Mouse (Mus musculus): ENCODE results near the gene Rln3.

Rln3 gene

DNA sequence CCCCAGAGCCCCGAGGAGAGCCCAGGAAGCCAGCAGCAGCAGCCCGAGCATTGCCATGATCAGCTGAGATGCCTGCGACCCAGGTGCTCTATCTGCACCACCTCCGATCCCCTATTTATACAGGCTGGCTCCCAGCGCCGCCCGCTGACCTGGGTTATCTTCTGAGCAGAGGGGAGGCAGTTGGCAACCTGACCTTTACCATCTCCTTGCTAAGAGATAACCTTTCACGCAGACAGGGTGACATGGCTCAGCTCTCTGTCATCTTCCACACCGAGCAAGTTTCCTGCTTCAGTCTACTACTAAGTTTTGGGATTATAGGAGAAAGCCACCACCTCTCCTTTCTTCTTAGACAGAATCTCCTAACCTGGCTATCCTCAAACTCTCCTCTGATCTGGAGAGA lies at the start of gene Rln3:
Gene Rln3, minus strand, starts transcription at position 101 of the 400 bp plus-strand sequence.
- DNase-seq (ENCODE audit: low spot score in 2 of 2) = no peak

DNA sequence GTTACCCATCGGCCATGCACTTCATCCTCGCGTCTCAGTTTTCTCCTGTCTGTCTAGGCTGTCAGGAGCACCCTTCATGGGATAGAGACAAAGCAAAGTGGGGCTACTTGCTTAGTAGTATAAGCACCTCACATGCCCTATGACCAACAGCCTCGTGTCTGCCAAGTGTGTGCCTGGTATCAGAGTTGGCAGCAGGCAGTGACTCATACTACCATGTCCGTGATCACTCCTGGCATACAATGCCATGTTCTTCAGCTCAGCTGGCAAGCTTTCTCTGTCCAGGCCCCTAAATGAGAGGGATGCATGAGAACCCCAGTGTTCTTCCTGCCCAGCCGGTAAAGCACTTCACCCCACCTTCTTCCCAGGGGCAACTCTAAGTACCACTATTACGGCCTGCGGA lies 45.8 kb upstream of the Rln3 start:
- DNase-seq (ENCODE audit: low spot score in 2 of 2) = no peak

DNA sequence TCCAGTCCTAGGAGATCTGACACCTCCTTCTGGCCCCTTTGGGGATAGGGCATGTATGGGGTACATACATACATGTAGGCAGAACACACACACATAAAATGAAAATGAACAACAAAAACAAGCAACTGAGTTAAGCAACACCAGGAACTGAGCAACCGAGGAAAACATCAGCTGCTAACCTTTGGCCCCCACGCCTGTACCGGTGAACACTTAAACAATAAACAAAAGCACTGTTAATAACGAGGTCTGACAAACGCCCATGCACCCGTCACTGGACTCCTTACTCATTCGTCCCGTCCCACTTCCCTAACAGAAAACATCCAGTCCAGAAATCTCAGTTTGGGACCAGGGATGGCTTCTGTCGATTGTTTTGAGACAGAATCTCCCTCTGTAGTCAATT lies 44.5 kb upstream of the Rln3 start:
- no peak for DNase-seq (ENCODE audit: low spot score in 2 of 2)

DNA sequence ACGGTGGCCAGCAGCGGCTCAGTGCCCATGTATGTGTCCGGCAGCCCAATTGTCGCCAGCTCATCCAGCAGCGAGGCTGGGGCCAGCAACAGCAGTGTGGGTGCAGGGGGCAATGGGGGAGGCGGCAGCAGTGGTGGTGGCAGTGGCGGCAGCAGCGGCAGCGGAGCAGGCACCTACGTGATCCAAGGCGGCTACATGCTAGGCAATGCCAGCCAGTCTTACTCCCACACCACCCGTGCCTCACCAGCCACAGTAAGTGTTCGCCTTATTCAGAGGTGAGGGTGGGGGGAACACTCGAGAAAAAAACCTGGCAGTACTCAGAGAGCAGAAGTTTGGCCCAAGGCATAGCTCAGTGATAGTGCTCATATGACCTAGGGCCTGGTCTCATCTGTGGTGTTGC lies 43.0 kb upstream of the Rln3 start:
- DNase-seq (ENCODE audit: low spot score in 2 of 2) = no peak

DNA sequence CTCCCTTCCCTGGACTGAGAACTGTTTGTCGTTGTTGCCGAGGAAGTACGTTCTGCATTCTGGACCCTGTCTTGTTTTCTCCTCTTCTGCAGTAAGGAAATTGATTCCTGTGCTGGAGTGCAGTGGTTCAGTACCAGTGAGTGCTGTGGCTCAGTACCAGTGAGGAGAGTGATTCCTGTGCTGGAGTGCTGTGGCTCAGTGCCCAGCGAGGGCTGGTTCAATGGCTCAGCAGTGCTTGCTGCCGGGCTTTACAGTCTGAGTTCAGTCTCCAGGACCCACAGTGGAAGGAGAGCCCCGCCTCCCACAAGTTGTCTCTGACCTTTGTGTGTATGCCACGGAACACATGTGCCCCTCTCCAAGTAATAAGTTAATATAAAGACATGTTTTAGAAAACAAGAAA lies 42.4 kb upstream of the Rln3 start:
- no peak for DNase-seq (ENCODE audit: low spot score in 2 of 2)

DNA sequence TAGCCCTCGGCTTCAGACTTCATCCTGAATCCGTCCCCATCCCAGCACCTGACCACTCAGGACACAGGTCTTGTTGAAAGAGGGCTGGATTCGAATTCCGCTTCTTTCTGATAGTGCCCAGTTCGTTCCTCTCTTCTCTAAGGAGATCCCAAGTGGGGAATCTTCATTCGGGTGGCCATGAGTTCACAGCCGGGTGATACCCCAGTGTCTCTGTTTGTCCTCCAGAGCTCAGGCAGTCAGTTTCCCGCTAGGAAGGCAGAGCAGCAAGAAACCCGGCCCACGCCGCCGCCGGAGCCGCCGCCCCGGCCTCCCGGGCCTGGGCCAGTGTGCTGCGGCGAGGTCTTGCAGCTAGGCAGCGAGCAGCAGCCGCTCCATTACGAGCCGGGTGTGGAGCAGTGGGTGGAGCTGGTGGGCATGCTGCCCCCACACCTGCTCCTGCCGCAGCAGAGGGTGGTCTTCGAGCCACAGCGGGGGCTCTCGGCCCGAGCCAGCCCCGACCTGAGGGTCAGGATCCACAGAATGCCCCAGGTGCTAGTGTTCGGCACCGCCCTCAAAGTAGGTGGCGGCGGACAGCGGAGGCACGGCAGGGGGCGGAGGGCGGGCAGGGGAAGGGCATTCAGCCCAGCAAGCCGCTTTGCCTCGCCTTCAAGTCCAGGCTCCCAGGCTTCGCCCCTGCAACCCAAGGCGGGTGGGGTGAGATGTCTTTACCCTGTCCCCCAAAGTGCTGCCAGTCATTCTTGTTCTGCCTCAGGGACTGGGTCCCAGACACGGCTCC lies 39.7 kb upstream of the Rln3 start:
- DNase-seq (ENCODE audit: low spot score in 2 of 2) = no peak

DNA sequence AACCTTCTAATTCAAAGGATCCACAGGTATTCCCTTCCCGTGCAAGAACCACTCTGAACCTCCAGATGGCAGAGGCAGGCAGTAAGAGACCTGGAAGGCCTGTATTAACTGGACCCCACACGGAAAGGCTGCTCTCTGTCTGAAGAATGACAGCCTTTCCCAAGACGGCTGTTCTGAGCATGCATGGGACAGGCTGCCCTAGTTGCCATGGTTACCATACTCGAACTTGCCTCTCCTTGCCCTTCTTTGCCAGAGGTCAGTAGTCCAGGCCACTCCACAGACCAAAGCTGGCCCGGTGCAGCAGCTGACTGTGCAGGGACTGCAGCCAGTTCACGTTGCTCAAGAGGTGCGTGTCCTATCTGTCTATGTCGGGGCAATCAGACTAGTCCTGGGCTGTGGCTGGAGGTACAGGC lies 39.0 kb upstream of the Rln3 start:
- DNase-seq (ENCODE audit: low spot score in 2 of 2) = peak in 1 of 2 experiments; percentile 50

DNA sequence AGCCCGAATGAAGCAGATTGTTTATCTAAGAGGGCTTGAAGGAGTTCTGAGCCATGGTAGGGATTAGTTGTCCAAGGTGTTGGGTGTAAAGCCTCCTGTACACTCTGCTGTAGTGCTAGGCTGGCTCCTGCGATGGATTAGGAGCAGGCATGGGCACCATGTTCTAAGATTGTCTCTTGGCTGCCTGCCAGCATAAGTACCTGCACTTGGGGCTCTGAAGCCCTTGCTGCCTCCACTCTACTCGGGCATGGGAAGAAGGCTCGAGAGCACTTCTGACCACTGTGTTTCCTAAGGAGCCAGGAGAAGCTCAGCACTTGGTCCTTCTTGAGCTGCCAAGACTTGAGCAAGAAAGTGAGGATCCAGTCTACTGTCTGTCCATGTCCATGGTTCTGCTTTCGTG lies 34.4 kb upstream of the Rln3 start:
- no peak for DNase-seq (ENCODE audit: low spot score in 2 of 2)

DNA sequence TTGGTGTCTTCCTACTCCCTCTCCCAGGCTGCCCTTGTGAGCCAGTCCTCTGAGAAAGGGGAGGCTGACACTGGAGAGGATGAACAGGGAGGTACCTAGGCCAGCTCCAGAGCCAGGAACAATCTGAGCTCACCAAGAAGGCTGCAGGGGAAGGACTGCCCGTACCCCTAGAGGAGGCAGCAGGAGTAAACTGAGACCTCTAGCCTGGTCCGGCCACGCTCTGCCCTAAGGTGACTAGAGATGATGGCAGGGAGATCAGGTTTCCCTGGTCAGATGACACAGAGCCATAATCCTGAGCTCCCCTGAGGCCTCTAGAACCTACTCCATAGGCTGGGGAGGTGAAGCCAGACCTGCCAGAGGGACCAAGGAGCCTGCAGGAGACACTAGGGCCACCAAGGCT lies 32.0 kb upstream of the Rln3 start:
- no peak for DNase-seq (ENCODE audit: low spot score in 2 of 2)

DNA sequence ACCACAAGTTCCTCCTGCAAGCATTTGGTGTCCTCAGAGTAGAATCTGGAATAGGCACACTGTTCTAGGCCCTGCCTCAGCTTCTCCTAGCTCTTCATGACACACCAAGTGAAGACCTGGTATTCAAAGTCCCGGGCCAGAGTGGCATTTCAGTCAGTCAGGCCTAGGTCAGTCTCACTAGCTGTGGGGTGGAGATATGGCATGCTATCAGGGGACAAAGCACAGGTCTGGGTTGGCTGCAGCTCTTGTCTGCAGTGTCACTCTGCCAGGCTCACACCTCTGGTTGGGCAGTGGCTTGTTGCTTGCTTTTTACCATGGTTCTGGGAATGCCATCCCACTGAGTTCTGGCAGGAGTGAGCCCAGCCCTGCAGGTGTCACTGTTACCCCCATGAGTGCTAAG lies 31.6 kb upstream of the Rln3 start:
- no peak for DNase-seq (ENCODE audit: low spot score in 2 of 2)

DNA sequence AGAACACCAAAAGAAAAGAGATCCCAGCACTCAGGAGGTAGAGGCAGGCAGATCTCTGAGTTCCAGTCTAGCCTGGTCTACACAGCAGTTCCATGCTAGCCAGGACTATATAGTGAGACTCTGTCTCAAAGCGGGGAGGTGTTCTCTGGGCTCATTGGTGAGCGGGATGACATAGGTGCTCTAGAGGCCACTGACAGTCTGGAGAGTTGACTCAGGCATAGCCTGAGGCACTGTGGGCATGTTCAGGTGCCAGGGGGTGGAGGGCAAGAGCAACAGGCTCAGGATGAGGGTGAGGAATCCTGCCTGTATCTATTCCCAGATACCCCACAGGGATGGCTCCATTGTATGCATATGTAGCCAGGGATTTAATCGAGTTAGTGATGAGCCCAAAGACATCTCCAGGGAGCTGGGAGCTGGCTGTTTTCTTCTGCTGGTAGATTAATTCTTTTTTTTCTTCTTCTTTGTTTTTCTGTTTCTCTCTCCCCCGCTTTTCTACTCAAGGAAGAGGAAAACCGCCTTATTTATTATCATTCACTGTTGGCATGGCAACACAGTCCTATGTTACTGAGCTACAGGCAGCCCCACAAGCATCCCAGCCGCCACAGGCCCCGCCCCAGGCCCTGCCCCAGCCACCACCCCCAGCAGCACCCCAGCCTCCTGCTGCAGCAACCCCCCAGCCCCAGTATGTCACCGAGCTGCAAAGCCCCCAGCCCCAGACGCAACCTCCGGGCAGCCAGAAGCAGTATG lies 28.6 kb upstream of the Rln3 start:
- DNase-seq (ENCODE audit: low spot score in 2 of 2) = no peak

DNA sequence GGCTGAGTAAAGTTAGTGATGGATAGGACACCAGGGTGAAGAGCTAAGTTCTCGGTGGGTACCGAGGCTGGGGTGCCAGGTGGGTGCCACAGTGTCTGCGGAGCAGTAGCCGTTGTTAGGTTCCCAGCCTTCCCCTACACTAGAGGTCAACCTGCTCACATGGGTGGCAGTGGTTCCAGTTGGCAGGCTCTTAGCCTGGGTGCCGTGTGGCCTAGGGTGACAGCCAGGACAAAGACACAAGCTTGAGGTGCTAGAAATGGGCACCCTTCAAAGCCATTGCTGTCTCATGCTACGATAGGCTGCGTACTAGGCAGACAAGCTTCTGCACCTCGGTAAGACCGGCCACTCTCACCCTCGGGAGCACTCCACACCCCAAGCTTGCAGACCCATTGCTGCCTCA lies 27.5 kb upstream of the Rln3 start:
- DNase-seq (ENCODE audit: low spot score in 2 of 2) = no peak

DNA sequence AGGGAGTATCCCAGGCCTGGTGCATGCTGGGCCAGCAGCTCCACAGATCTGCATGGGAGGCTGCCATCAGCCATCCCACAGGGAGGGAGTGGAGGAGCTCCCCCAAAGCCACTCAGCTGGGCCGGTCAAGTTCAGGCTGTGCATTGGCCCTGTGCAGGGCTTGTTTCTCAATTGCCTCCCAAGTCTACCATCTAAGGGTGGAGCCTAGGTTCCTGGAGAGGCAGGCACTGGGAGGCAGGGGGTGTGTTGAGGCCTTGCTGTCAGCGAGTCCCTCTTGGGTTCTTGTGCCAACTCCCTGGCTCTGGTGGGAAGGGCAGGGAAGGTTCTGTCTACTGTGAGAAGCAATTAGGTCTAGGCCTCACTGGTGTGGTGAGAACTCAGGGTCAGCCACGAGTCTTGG lies 27.1 kb upstream of the Rln3 start:
- peak in 1 of 2 experiments; percentile 28 for DNase-seq (ENCODE audit: low spot score in 2 of 2)

DNA sequence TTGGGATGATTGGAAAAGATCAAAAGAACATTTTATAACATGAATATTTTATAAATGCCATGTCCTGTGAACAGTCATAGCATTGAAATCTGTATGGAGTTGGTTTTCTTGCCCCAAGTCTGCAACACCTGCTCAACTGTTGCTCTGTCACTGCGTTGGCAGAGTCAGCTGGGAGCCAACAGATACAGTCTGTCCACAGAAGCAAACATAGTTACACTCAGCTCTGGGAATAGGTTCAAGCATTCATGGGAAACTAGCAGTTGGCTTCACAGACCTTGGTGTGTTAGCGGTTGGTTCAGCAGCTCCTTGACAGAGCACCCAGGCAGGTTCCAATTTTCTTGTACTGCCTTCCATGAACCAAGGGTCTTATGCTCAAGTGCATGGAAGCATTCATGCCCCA lies 25.9 kb upstream of the Rln3 start:
- no peak for DNase-seq (ENCODE audit: low spot score in 2 of 2)

DNA sequence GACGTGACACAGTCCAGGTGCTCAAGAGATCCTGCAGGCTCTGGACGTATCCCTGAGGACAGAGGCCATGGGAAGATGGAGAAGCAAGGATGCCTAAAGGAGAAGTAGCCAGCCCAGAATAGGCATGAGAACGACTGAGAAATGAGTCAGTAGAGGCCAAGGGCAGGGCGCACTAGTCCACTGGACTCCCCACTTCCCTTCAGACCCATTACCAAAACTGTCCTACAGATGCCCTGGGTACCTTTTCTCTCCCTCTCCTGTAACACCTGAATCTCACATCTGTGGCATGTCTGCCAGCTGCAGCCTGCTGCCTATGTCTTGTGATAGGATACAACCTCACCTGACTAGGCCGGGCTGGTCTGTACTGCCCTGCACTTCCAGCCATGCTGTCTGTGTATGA lies 25.4 kb upstream of the Rln3 start:
- no peak for DNase-seq (ENCODE audit: low spot score in 2 of 2)

DNA sequence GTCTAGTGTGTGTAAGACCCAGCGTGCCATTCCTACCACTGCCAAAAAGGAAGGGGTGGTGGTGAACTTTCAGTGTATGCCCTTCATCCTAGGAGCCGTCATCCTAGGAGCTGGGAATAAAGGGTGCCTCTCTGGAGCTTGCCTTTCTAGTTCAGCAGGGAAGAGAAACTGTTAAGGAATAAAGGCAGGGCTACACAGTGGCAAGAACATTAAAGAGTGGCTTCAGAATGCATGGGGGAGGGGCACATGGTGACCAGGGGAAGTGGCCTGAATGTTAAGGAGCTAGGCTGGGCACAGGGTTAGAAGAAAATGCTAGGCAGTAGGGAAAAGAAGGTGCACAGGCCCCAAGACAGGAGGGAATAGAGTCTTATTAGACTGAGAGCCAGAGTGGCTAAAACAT lies 24.9 kb upstream of the Rln3 start:
- DNase-seq (ENCODE audit: low spot score in 2 of 2) = no peak

DNA sequence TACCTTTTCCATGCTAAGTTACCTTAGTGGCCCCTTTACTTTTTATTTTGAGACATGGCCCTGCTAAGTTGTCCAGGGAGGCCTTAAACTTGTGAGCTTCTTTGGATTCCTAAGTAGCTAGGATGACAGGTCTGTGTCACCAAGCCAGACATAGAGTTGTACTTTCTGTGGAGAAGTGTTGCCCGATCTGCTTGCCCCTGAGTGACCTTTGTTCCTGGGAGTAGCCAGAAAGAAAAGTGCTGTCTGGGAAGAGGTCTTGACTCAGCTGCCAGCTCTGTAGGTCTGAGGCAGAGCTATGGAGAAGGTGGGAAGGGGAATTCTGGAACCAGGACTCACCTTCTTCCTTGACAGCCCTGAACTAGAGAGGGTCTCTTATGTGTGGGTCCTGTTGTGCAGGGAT lies 24.4 kb upstream of the Rln3 start:
- DNase-seq (ENCODE audit: low spot score in 2 of 2) = no peak

DNA sequence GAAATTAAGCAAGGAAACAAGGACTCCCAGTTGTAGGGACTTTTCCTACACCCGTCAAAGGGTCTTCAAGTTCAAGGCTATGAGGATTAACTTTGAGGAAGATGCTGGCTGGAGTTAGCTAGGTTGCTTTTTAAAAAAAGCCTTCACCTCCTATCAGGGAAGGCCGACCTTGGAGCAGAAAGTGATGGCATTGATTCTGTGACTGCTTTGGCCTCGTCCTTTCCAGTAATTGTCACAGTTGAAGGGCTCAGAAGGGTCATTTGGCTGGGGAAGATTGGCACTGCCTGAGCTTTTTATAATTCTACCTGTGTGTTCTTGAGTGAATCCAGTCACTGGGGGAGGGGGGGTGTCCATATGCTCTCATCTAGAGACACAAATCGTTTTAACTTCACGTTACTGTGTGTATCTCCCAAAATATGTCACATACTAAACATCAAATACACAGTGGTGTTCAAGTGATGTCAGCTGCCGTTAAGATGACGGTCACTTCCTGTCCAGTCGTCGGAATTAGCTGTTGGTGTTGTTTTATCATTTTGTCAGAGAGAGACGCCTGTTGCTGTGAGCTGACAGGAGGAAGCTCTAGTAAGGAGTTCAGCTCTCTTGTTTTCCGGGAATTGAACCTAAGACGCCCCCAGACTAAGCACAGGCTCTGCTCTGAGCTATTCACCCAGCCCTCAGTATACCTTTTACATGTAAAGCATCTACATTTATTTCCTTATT lies 23.7 kb upstream of the Rln3 start:
- no peak for DNase-seq (ENCODE audit: low spot score in 2 of 2)

DNA sequence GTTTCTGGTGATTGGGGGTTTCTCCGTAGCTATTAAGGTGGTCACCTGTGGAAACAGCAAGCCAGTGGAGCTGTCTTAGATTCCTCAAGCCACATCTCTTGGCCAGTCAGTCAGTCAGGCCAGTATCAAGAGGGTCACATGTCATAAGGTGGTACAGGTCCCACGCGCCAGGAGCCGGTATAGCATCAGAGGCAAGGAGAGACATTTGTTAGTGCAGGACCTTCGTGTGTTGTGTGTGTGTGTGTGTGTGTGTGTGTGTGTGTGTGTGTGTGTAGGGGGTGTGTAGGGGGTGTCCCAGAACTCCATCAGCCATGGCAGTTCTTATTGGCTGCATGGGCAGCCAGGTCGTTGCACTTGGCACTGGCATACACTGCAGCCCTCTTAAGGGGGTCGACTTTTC lies 23.1 kb upstream of the Rln3 start:
- no peak for DNase-seq (ENCODE audit: low spot score in 2 of 2)

DNA sequence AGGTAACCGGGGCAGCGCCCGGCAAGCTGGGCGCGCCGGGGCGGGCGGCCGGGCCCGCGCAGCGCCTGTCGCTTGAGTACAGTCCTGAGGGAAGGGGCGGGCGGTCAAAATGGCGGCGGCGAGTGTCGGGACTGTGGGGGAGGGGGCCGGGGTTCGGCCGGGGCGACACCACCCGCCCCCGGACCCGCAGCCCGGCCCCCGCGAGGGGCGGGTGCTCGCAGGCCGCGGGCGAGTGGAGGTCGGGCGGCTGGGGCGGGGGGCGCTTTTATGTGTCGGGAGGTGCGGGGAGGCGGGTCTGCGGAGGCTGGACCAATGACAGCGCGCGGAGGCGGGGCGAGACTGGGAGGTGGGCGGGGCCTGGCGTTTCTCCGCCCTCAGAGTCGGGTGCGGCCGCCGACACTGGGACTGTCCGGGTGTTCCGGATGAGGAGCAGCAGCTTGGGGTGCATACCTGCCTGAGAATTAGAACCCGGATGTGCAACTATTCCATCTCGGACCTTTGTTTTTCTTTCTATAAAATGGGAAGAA lies 22.3 kb upstream of the Rln3 start:
- peak; percentile 95 to 97 for DNase-seq (ENCODE audit: low spot score in 2 of 2)

DNA sequence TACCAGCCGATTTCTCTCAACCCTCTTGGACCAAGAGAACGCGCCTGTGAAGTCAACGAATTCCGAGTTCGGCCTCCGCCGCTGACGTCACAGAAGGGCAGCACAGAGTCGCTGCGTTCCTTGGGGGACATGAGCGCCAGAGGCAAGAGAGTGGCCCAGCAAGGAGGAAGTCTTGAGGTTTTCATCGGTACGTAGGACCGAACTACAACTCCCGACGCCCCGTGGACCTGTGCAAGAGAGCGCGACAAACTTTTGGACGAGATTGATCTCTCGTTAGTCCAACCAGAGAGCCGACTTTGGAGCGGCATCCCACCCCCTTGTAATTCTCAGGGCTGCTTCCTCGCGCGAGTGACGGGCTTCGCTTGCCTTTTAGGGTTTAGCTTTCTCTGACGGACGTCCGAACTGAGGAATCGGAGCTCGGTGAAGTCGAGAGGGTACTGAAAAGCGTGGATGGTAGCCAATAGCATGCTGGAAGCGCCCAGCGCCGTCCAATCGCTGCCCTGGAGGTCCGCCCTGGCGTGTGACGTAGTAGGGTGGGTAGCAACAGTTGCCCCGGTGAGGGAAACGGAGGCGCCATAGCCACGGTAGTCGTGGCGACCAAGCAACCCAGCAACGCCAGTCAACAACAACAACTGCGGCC lies 21.6 kb upstream of the Rln3 start, which contains the start of gene Rfx1:
Gene Rfx1, plus strand, starts transcription at position 544 of the 640 bp plus-strand sequence.
- peak; percentile 98 to 99 for DNase-seq (ENCODE audit: low spot score in 2 of 2)

Measured in urinary bladder, postnatal 36 days (tissue).